ENCODE assay signal across 14 mouse cellular contexts in the genomic region with DNA sequence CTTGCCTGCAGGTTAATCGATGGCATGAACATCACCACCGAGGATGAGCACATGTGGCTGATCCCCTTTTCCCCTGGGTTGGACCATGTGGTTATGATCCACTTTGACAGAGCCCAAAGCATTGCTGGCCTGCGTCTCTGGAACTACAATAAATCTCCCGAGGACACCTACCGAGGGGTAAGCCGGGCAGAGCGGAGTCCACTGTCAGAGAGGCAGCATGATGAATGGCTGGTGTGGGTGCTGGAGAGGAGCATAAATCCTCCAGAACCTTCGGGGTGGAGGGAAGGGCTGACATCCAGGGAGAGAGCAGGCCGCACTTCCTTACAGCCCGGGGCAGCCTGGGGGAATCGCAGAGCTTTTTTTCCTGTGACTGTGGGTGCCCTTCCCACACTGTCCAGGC.
DNase-seq lines count a peak whose midpoint lies in the region; ATAC-seq and TF ChIP-seq lines count a peak whose summit lies in the region.
"Had no signal": no experiment of that assay in that cellular context is flagged by ENCODE, and none has a peak within 500 bp of the region (broad histone marks: within the 10 kb centered on the region; RNA-seq: fewer than 3 reads in every experiment).

No protein-coding gene starts in this region.

- H3K9me3 ChIP-seq in heart, embryonic 12.5 days (replicated peaks), result no peaks in the 10 kb centered on the region
- H3K9me3 ChIP-seq in neural tube, embryonic 14.5 days (ENCODE audit: control insufficient read depth, low read length), result no peaks in the 10 kb centered on the region
- H3K9me3 ChIP-seq in forebrain, embryonic 16.5 days (ENCODE audit: control insufficient read depth, low read length), result no peaks in the 10 kb centered on the region
- H3K9me3 ChIP-seq: forebrain, embryonic 12.5 days; limb, embryonic 13.5 days had no signal

- no peak overlapping the region for H3K4me2 ChIP-seq in heart, embryonic 12.5 days
- no peak overlapping the region for H3K4me2 ChIP-seq in neural tube, embryonic 14.5 days (ENCODE audit: low read depth, low read length)
- H3K4me2 ChIP-seq in forebrain, embryonic 16.5 days (ENCODE audit: low read length), result no peak overlapping the region
- H3K4me2 ChIP-seq: forebrain, embryonic 12.5 days; heart, embryonic 11.5 days; limb, embryonic 13.5 days had no signal

- no peak for TF ChIP-seq CTCF in heart, adult 2 months (IDR thresholded peaks at IDR 0.05)

- H3K79me2 ChIP-seq in heart, adult 2 months (replicated peaks; ENCODE audit: control insufficient read depth, insufficient read depth, low read length), result no peaks in the 10 kb centered on the region

- intact Hi-C loops in heart, adult 2 months (cut with DNase I), result no loop called here
- intact Hi-C loops in left cerebral cortex, postnatal 36 days (cut with DNase I), result no loop called here

- no peak for TF ChIP-seq POLR2A in heart, adult 2 months (IDR thresholded peaks at IDR 0.05; ENCODE audit: insufficient read depth, low read depth, low read length)

- peaks cover 30% of the 10 kb centered on the region for H3K4me1 ChIP-seq in heart, embryonic 12.5 days (replicated peaks)
- no peaks in the 10 kb centered on the region; the same call in 1 of the 2 replicates for H3K4me1 ChIP-seq in heart, adult 2 months (ENCODE audit: control insufficient read depth, insufficient read depth, low read length)
- peaks cover 24% of the 10 kb centered on the region for H3K4me1 ChIP-seq in neural tube, embryonic 14.5 days (ENCODE audit: control insufficient read depth, insufficient read depth, low read length)
- H3K4me1 ChIP-seq in forebrain, embryonic 16.5 days (replicated peaks; ENCODE audit: control insufficient read depth, insufficient read depth, low read length), result no peaks in the 10 kb centered on the region
- H3K4me1 ChIP-seq: limb, embryonic 13.5 days had no signal

- WGBS in heart, embryonic 12.5 days, result 68% methylated on average over 11 of the region's 11 CpGs
- 84% methylated on average over 11 of the region's 11 CpGs for WGBS in heart, adult 2 months
- 12% methylated on average over 11 of the region's 11 CpGs for WGBS in neural tube, embryonic 14.5 days
- WGBS in forebrain, embryonic 16.5 days, result 79% methylated on average over 11 of the region's 11 CpGs

- no peak for ATAC-seq in heart, embryonic 12.5 days (ENCODE audit: insufficient number of reproducible peaks, low FRiP score)
- ATAC-seq in neural tube, embryonic 14.5 days (ENCODE audit: low read depth), result peak; percentile 69
- no peak for ATAC-seq in forebrain, embryonic 16.5 days
- ATAC-seq: liver, postnatal 0 days had no signal

- TF ChIP-seq EP300 in heart, adult 2 months (IDR thresholded peaks at IDR 0.05; ENCODE audit: insufficient read depth, low read depth, low read length), result no peak

- H3K27ac ChIP-seq in heart, embryonic 12.5 days (ENCODE audit: poor library complexity, severe bottlenecking), result no peak overlapping the region
- no peak overlapping the region for H3K27ac ChIP-seq in heart, adult 2 months
- peak overlapping the region; percentile 76 for H3K27ac ChIP-seq in neural tube, embryonic 14.5 days (ENCODE audit: low read depth, low read length)
- no peak overlapping the region for H3K27ac ChIP-seq in forebrain, embryonic 16.5 days (ENCODE audit: low read length)
- H3K27ac ChIP-seq: forebrain, embryonic 12.5 days; limb, embryonic 13.5 days had no signal

- H3K9ac ChIP-seq in heart, embryonic 12.5 days, result 0 out of 2 replicates have a peak overlapping the region, but pooled peaks have one; percentile 5
- H3K9ac ChIP-seq in heart, adult 2 months (ENCODE audit: low read depth, low read length), result no peak overlapping the region
- peak overlapping the region; percentile 25; the same call in 1 of the 2 replicates for H3K9ac ChIP-seq in neural tube, embryonic 14.5 days (replicated peaks; ENCODE audit: low read depth, low read length)
- H3K9ac ChIP-seq in forebrain, embryonic 16.5 days (replicated peaks; ENCODE audit: low read depth, low read length), result no peak overlapping the region
- H3K9ac ChIP-seq: forebrain, embryonic 12.5 days; liver, postnatal 0 days had no signal

- peaks cover 19% of the 10 kb centered on the region for H3K36me3 ChIP-seq in heart, embryonic 12.5 days
- H3K36me3 ChIP-seq in heart, adult 2 months (ENCODE audit: control insufficient read depth, insufficient read depth, low read length), result no peaks in the 10 kb centered on the region
- no peaks in the 10 kb centered on the region for H3K36me3 ChIP-seq in neural tube, embryonic 14.5 days (ENCODE audit: control insufficient read depth, insufficient read depth, low read length)
- no peaks in the 10 kb centered on the region for H3K36me3 ChIP-seq in forebrain, embryonic 16.5 days (ENCODE audit: control insufficient read depth, insufficient read depth)
- H3K36me3 ChIP-seq: forebrain, embryonic 12.5 days had no signal

- H3K4me3 ChIP-seq in heart, embryonic 12.5 days, result no peak overlapping the region
- no peak overlapping the region for H3K4me3 ChIP-seq in heart, adult 2 months
- no peak overlapping the region for H3K4me3 ChIP-seq in neural tube, embryonic 14.5 days (ENCODE audit: low read depth, low read length)
- H3K4me3 ChIP-seq in forebrain, embryonic 16.5 days (replicated peaks; ENCODE audit: low read length), result no peak overlapping the region
- H3K4me3 ChIP-seq: forebrain, embryonic 12.5 days; limb, embryonic 13.5 days had no signal

- no peaks in the 10 kb centered on the region for H3K27me3 ChIP-seq in heart, embryonic 12.5 days (replicated peaks)
- no peaks in the 10 kb centered on the region for H3K27me3 ChIP-seq in heart, adult 2 months (ENCODE audit: control insufficient read depth, insufficient read depth, low read length)
- no peaks in the 10 kb centered on the region for H3K27me3 ChIP-seq in neural tube, embryonic 14.5 days (ENCODE audit: control insufficient read depth, insufficient read depth, low read length)
- H3K27me3 ChIP-seq in forebrain, embryonic 16.5 days (replicated peaks; ENCODE audit: control insufficient read depth, insufficient read depth, low read length), result no peaks in the 10 kb centered on the region
- H3K27me3 ChIP-seq: forebrain, embryonic 12.5 days; limb, embryonic 13.5 days had no signal

- no peak for DNase-seq in heart, adult 2 months
- DNase-seq in kidney, postnatal 14 days, result peak; percentile 18
- no peak for DNase-seq in kidney, postnatal 36 days
- peak; percentile 39 for DNase-seq in embryo, embryonic 11.5 days (ENCODE audit: low read depth, low spot score)
- no peak for DNase-seq in left cerebral cortex, postnatal 36 days (ENCODE audit: low spot score in 2 of 2)
- DNase-seq: cerebellum, adult 11-12 months; gastrocnemius, postnatal 10 days; liver, postnatal 0 days had no signal

Comparison
In these comparisons a context has a peak if more than half of its experiments do, and no peak if none do; other contexts are left out.
1. H3K9ac ChIP-seq: peak in heart, embryonic 12.5 days (single experiment) and neural tube, embryonic 14.5 days (single experiment); none in heart, adult 2 months (single experiment) and forebrain, embryonic 16.5 days (single experiment).
2. DNase-seq: peak in kidney, postnatal 14 days (single experiment) and embryo, embryonic 11.5 days (single experiment); none in heart, adult 2 months (0 of 2), kidney, postnatal 36 days (0 of 2) and left cerebral cortex, postnatal 36 days (0 of 2).